Mouse (Mus musculus) liver, adult 2 months (tissue): ENCODE measurements around the gene Rara. TPM values are rescaled to one million over a fixed set of nuclear protein-coding genes. Genes with fewer than 3 reads are reported as not detected.
A peak's percentile ranks its signal among the peaks of the same experiment; 100 is the strongest.
"Not testable (repeated sequence)": the region's sequence is repeated elsewhere in the genome, so short reads cannot be mapped to it uniquely, and the experiment has no call there.

ENCODE experiments used
- DNase-seq: peaks from one replicate; pipeline ENCODE4 v3.0.0-alpha.2; 2011; ENCODE audit warnings: low read depth, low spot score; ENCODE audit errors: extremely low read depth
- H3K27ac ChIP-seq: fragments of 200-500 bp; replicated peaks from 2 replicates; pipeline ENCODE4 v1.5.1; 2012; ENCODE audit warnings: low read depth, mild to moderate bottlenecking, control low read depth, inconsistent platforms, low read length; ENCODE audit not compliant: insufficient read depth
- H3K27me3 ChIP-seq: fragments of 200-500 bp; 2 replicates; pipeline ENCODE4 v1.6.1; 2012; ENCODE audit warnings: mild to moderate bottlenecking, moderate library complexity, low read length, inconsistent platforms; ENCODE audit not compliant: control insufficient read depth, insufficient read depth
- H3K36me3 ChIP-seq: fragments of 200-500 bp; 2 replicates; pipeline ENCODE4 v1.6.1; 2012; ENCODE audit warnings: low read length, inconsistent platforms; ENCODE audit not compliant: control insufficient read depth, insufficient read depth
- H3K4me1 ChIP-seq: fragments of 200-500 bp; 2 replicates; pipeline ENCODE4 v1.6.1; 2011; ENCODE audit warnings: low read length; ENCODE audit not compliant: control insufficient read depth, insufficient read depth
- H3K4me3 ChIP-seq: fragments of 200-500 bp; 2 replicates; pipeline ENCODE4 v1.5.1; 2011; ENCODE audit warnings: low read depth, mild to moderate bottlenecking, control low read depth, low read length, moderate library complexity; ENCODE audit not compliant: insufficient read depth
- H3K79me2 ChIP-seq: fragments of 200-500 bp; 2 replicates; pipeline ENCODE4 v1.6.1; 2012; ENCODE audit warnings: inconsistent platforms, mild to moderate bottlenecking, low read length, moderate library complexity; ENCODE audit not compliant: control insufficient read depth, insufficient read depth
- H3K9ac ChIP-seq: fragments of 200-500 bp; 2 replicates; pipeline ENCODE4 v1.6.1; 2012; ENCODE audit warnings: low read depth, mild to moderate bottlenecking, control low read depth, inconsistent platforms, low read length
- CTCF ChIP-seq: fragments of 200-500 bp; IDR thresholded peaks from 2 replicates; pipeline ENCODE4 v1.5.1; 2011; ENCODE audit warnings: low read depth, low read length, control low read depth
- POLR2A ChIP-seq: fragments of 200-500 bp; IDR thresholded peaks from 2 replicates; pipeline ENCODE4 v1.6.1; 2011; ENCODE audit warnings: low read length, control low read depth; ENCODE audit not compliant: insufficient read depth; ENCODE audit errors: extremely low read depth
- WGBS: fragments of 180-500 bp; shearing (Covaris S2); methylation state at CpG from one replicate; pipeline ENCODE4 v1.1.7; 2018; 5-methylcytosine and 5-hydroxymethylcytosine counted together
- polyA plus RNA-seq: library from polyadenylated mRNA; depleted of rRNA; stranded (reverse); fragments of >200 nt; gene quantifications from 2 replicates; pipeline ENCODE4 v1.2.3, GENCODE M21; 2012
- total RNA-seq: library from RNA; depleted of rRNA; stranded (reverse); fragments of >200 nt; gene quantifications from 2 replicates; pipeline ENCODE4 v1.2.3, GENCODE M21; 2014

Rara gene
- total and polyA plus RNA-seq, 2 experiments: 3.7 to 14.1 TPM

GRCm38 (mm10) chr11:98930773-98931512 lies 3.3 kb downstream of the Rara start:
- Histone ChIP-seq H3K4me3 (no peak overlapping the region), H3K4me1 (peaks cover 16% of the 10 kb centered on the region), H3K27me3 (no peaks in the 10 kb centered on the region), H3K9ac (no peak overlapping the region), H3K79me2 (no peaks in the 10 kb centered on the region), H3K36me3 (no peaks in the 10 kb centered on the region), H3K27ac (no peak overlapping the region)
- 64% methylated on average over 10 of the region's 10 CpGs for WGBS
- DNase-seq: no peak
- TF ChIP-seq CTCF (no peak), POLR2A (no peak)

- no peak overlapping the region for H3K4me3 ChIP-seq
- H3K36me3 ChIP-seq: no peaks in the 10 kb centered on the region
- TF ChIP-seq CTCF (no peak), POLR2A (no peak)
- no peaks in the 10 kb centered on the region for H3K27me3 ChIP-seq
- no peak overlapping the region for H3K9ac ChIP-seq
- H3K4me1 ChIP-seq: peaks cover 19% of the 10 kb centered on the region
- DNase-seq: no peak
- H3K27ac ChIP-seq: no peak overlapping the region
- 62% methylated on average over 7 of the region's 7 CpGs for WGBS
- no peaks in the 10 kb centered on the region for H3K79me2 ChIP-seq
These were observed 4.1 kb downstream of the Rara start for GRCm38 (mm10) chr11:98931513-98932292.

GRCm38 (mm10) chr11:98932293-98933091 lies 4.9 kb downstream of the Rara start:
- TF ChIP-seq POLR2A (no peak), CTCF (no peak)
- 43% methylated on average over 19 of the region's 19 CpGs for WGBS
- no peak for DNase-seq
- H3K79me2 ChIP-seq: no peaks in the 10 kb centered on the region
- no peak overlapping the region for H3K4me3 ChIP-seq
- peaks cover 20% of the 10 kb centered on the region for H3K4me1 ChIP-seq
- H3K36me3 ChIP-seq: no peaks in the 10 kb centered on the region
- no peaks in the 10 kb centered on the region for H3K27me3 ChIP-seq
- no peak overlapping the region for H3K27ac ChIP-seq
- H3K9ac ChIP-seq: no peak overlapping the region

- 16% methylated on average over 9 of the region's 9 CpGs for WGBS
- DNase-seq: peak; percentile 67
- Histone ChIP-seq H3K9ac (no peak overlapping the region), H3K4me3 (no peak overlapping the region), H3K27ac (no peak overlapping the region), H3K27me3 (no peaks in the 10 kb centered on the region), H3K79me2 (peaks cover 1% of the 10 kb centered on the region; the same call in 1 of the 2 replicates), H3K4me1 (peaks cover 20% of the 10 kb centered on the region), H3K36me3 (no peaks in the 10 kb centered on the region)
- TF ChIP-seq CTCF (peak; percentile 89), POLR2A (no peak)
These were observed 5.5 kb downstream of the Rara start for GRCm38 (mm10) chr11:98933151-98933550.

- not testable (repeated sequence) for H3K79me2 ChIP-seq, H3K27ac ChIP-seq, H3K4me3 ChIP-seq, H3K36me3 ChIP-seq, DNase-seq, H3K9ac ChIP-seq, H3K27me3 ChIP-seq
- peaks cover 25% of the 10 kb centered on the region for H3K4me1 ChIP-seq
- WGBS: 96% methylated on average over 2 of the region's 2 CpGs
These were observed 6.2 kb downstream of the Rara start for GRCm38 (mm10) chr11:98933847-98934246.
